Comparison of ENCODE assay signal across 8 mouse cellular contexts in genomic region chr9:102353636-102354491, GRCm38 (mm10). TPM values are rescaled to one million over a fixed set of nuclear protein-coding genes. Genes with fewer than 3 reads are reported as not detected.
A peak's percentile ranks its signal among the peaks of the same experiment; 100 is the strongest.
DNase-seq lines count a peak whose midpoint lies in the region; ATAC-seq and TF ChIP-seq lines count a peak whose summit lies in the region.

No protein-coding gene starts in this region.

- TF ChIP-seq EP300 in heart, postnatal 0 days (IDR thresholded peaks at IDR 0.05; ENCODE audit: low read depth): no peak

- DNase-seq in urinary bladder, postnatal 36 days (ENCODE audit: low spot score in 2 of 2): peak; percentile 2 to 10
- DNase-seq in urinary bladder, adult 2 months (ENCODE audit: low spot score): no peak
- no peak for DNase-seq in heart, postnatal 0 days (ENCODE audit: low spot score)
- DNase-seq in kidney, postnatal 25 days: peak; percentile 10 to 44
- peak; percentile 97 for DNase-seq in midbrain, embryonic 11.5 days (ENCODE audit: low spot score, missing footprints)
- DNase-seq in spleen, adult 12 weeks (ENCODE audit: low spot score): no peak

- WGBS in embryonic facial prominence, embryonic 15.5 days: under 1% methylated on average over 70 of the region's 70 CpGs
- 1% methylated on average over 68 of the region's 70 CpGs for WGBS in heart, postnatal 0 days
- WGBS in midbrain, embryonic 11.5 days: under 1% methylated on average over 70 of the region's 70 CpGs

- H3K9ac ChIP-seq in embryonic facial prominence, embryonic 15.5 days: peak overlapping the region; percentile 33
- 0 out of 2 replicates have a peak overlapping the region, but pooled peaks have one; percentile 15 for H3K9ac ChIP-seq in heart, postnatal 0 days (replicated peaks; ENCODE audit: low read depth, low read length)
- H3K9ac ChIP-seq in midbrain, embryonic 11.5 days (ENCODE audit: low read length): peak overlapping the region; percentile 69

- no peak for TF ChIP-seq CTCF in heart, postnatal 0 days (IDR thresholded peaks at IDR 0.05; ENCODE audit: low read depth)
- TF ChIP-seq CTCF in testis, adult 2 months (IDR thresholded peaks at IDR 0.05; ENCODE audit: control insufficient read depth, insufficient read depth, insufficient replicate concordance, low read depth, low read length): no peak

- H3K4me2 ChIP-seq in embryonic facial prominence, embryonic 15.5 days (replicated peaks): peak overlapping the region; percentile 98
- peak overlapping the region; percentile 71 for H3K4me2 ChIP-seq in heart, postnatal 0 days (ENCODE audit: low read depth, low read length)
- peak overlapping the region; percentile 99 for H3K4me2 ChIP-seq in midbrain, embryonic 11.5 days

- no peak for TF ChIP-seq POLR2A in testis, adult 2 months (IDR thresholded peaks at IDR 0.05; ENCODE audit: control insufficient read depth, low read depth, low read length)

- H3K27ac ChIP-seq in embryonic facial prominence, embryonic 15.5 days (replicated peaks): no peak overlapping the region
- no peak overlapping the region for H3K27ac ChIP-seq in heart, postnatal 0 days (ENCODE audit: low read depth)
- no peak overlapping the region; the same call in 1 of the 2 replicates for H3K27ac ChIP-seq in midbrain, embryonic 11.5 days (ENCODE audit: low read depth, low read length)
- H3K27ac ChIP-seq in testis, adult 2 months (ENCODE audit: control insufficient read depth, insufficient read depth, low read depth, low read length): no peak overlapping the region

- peak overlapping the region; percentile 54 for H3K4me3 ChIP-seq in embryonic facial prominence, embryonic 15.5 days (replicated peaks)
- H3K4me3 ChIP-seq in heart, postnatal 0 days (ENCODE audit: low read depth, low read length): peak overlapping the region; percentile 50
- H3K4me3 ChIP-seq in midbrain, embryonic 11.5 days (ENCODE audit: low read depth, low read length): peak overlapping the region; percentile 56
- H3K4me3 ChIP-seq in testis, adult 2 months (ENCODE audit: control insufficient read depth, low read depth, low read length): peak overlapping the region; percentile 80

- H3K4me1 ChIP-seq in embryonic facial prominence, embryonic 15.5 days: peaks cover 22% of the 10 kb centered on the region
- H3K4me1 ChIP-seq in heart, postnatal 0 days (ENCODE audit: control insufficient read depth, insufficient read depth): peaks cover 6% of the 10 kb centered on the region; the same call in 1 of the 2 replicates
- H3K4me1 ChIP-seq in midbrain, embryonic 11.5 days (ENCODE audit: control insufficient read depth, insufficient read depth, low read length): peaks cover 15% of the 10 kb centered on the region
- peaks cover 6% of the 10 kb centered on the region for H3K4me1 ChIP-seq in testis, adult 2 months (ENCODE audit: control insufficient read depth, insufficient read depth, low read length)

- H3K36me3 ChIP-seq in embryonic facial prominence, embryonic 15.5 days: no peaks in the 10 kb centered on the region
- H3K36me3 ChIP-seq in heart, postnatal 0 days (replicated peaks; ENCODE audit: control insufficient read depth, insufficient read depth, low read length): no peaks in the 10 kb centered on the region
- no peaks in the 10 kb centered on the region for H3K36me3 ChIP-seq in midbrain, embryonic 11.5 days (ENCODE audit: control insufficient read depth, insufficient read depth, low read length)
- no peaks in the 10 kb centered on the region for H3K36me3 ChIP-seq in testis, adult 2 months (ENCODE audit: control insufficient read depth, insufficient read depth, low read length)

- no peak for ATAC-seq in embryonic facial prominence, embryonic 15.5 days (ENCODE audit: insufficient number of reproducible peaks, low FRiP score, low TSS enrichment, low read depth)
- ATAC-seq in heart, postnatal 0 days (ENCODE audit: insufficient read depth, low read depth): peak; percentile 31
- peak; percentile 29 for ATAC-seq in midbrain, embryonic 11.5 days (ENCODE audit: low FRiP score)

- no peaks in the 10 kb centered on the region for H3K9me3 ChIP-seq in embryonic facial prominence, embryonic 15.5 days (replicated peaks)
- no peaks in the 10 kb centered on the region for H3K9me3 ChIP-seq in heart, postnatal 0 days (replicated peaks; ENCODE audit: control insufficient read depth, low read length)
- H3K9me3 ChIP-seq in midbrain, embryonic 11.5 days (ENCODE audit: control insufficient read depth, low read length): no peaks in the 10 kb centered on the region

- H3K27me3 ChIP-seq in embryonic facial prominence, embryonic 15.5 days: peaks cover 79% of the 10 kb centered on the region
- peaks cover 88% of the 10 kb centered on the region for H3K27me3 ChIP-seq in heart, postnatal 0 days (ENCODE audit: control insufficient read depth, insufficient read depth, low read length)
- peaks cover 27% of the 10 kb centered on the region for H3K27me3 ChIP-seq in midbrain, embryonic 11.5 days (ENCODE audit: control insufficient read depth, insufficient read depth, low read length)
- no peaks in the 10 kb centered on the region for H3K27me3 ChIP-seq in testis, adult 2 months (ENCODE audit: control insufficient read depth, insufficient read depth, low read length)

RNA-seq across cellular contexts. Expression of gene Ephb1, which starts 0.6 kb away (rescaled TPM):
- polyA plus RNA-seq in urinary bladder, adult 2 months (2012; rRNA removed): 0.84 and 0.91 TPM in 2 replicates
- 5.4 and 6.3 TPM in 2 replicates for polyA plus RNA-seq in embryonic facial prominence, embryonic 15.5 days (2015; fragmentation: Nextera tagmentation; extraction: Ambion mirVana)
- 2.1 and 2.5 TPM in 2 replicates for total RNA-seq in heart, postnatal 0 days (2014; rRNA removed; ENCODE audit: low replicate concordance)
- polyA plus RNA-seq in heart, postnatal 0 days (2015; fragmentation: Nextera tagmentation; extraction: Ambion mirVana): 0.96 TPM in 2 replicates
- 17.8 and 18.8 TPM in 2 replicates for polyA plus RNA-seq in midbrain, embryonic 11.5 days (2014; fragmentation: Nextera tagmentation; extraction: Ambion mirVana)
- 3.0 and 3.7 TPM in 2 replicates for polyA plus RNA-seq in testis, adult 2 months (2012; rRNA removed)

Comparison
In these comparisons a context has a peak if more than half of its experiments do, and no peak if none do; other contexts are left out.
1. DNase-seq: peak in urinary bladder, postnatal 36 days (2 of 2), kidney, postnatal 25 days (2 of 2) and midbrain, embryonic 11.5 days (single experiment); none in urinary bladder, adult 2 months (single experiment), heart, postnatal 0 days (single experiment) and spleen, adult 12 weeks (single experiment).
2. H3K9ac ChIP-seq: peak in every context shown above with its lines; median percentile 69 in midbrain, embryonic 11.5 days; 33 in embryonic facial prominence, embryonic 15.5 days; 15 in heart, postnatal 0 days.
3. Peak in every context shown above with its lines, with median percentiles within 50 percentile points of each other: H3K4me2 ChIP-seq and H3K4me3 ChIP-seq.